Mouse (Mus musculus): Measurements from ENCODE around the gene Gjb2.

Gene Gjb2

GRCm38 (mm10) chr14:57066053-57066452 is 38.4 kb downstream of the Gjb2 start:
- DNase-seq (ENCODE audit: low spot score), result no peak

GRCm38 (mm10) chr14:57060052-57060451 is 44.5 kb downstream of the Gjb2 start:
- peak; percentile 25 for DNase-seq (ENCODE audit: low spot score)

GRCm38 (mm10) chr14:57057563-57058321 is 46.8 kb downstream of the Gjb2 start, which contains the start of gene Gja3:
TSS of gene Gja3 (minus strand) at chr14:57058100.
- DNase-seq (ENCODE audit: low spot score), result no peak

- DNase-seq (ENCODE audit: low spot score), result no peak
These were observed 47.3 kb downstream of the Gjb2 start for GRCm38 (mm10) chr14:57057204-57057562.

- DNase-seq (ENCODE audit: low spot score), result no peak
These were observed 51.8 kb downstream of the Gjb2 start for GRCm38 (mm10) chr14:57052713-57053112.
